In genomic region chr9:83924356-83924755, GRCm38 (mm10) we compare ENCODE assay signal across 8 mouse cellular contexts. TPM values are rescaled to one million over a fixed set of nuclear protein-coding genes. Genes with fewer than 3 reads are reported as not detected.
DNase-seq lines count a peak whose midpoint lies in the region; ATAC-seq and TF ChIP-seq lines count a peak whose summit lies in the region.

No protein-coding gene starts in this region.

- WGBS in heart, embryonic 11.5 days (ENCODE audit: insufficient replicate concordance): 81% methylated on average over 5 of the region's 5 CpGs
- WGBS in hindbrain, embryonic 10.5 days: 91% methylated on average over 5 of the region's 5 CpGs
- WGBS in macrophage (ENCODE audit: missing documents): 94% methylated on average over 5 of the region's 5 CpGs

- no peak for TF ChIP-seq POLR2A in bone marrow macrophage, adult 2 months (IDR thresholded peaks at IDR 0.05; ENCODE audit: borderline replicate concordance, low read depth, low read length)

- no peak overlapping the region for H3K9ac ChIP-seq in heart, embryonic 11.5 days (ENCODE audit: low read depth, low read length)

- no peak for DNase-seq in heart, postnatal 36 days
- no peak for DNase-seq in hindbrain, embryonic 10.5 days (ENCODE audit: low spot score)
- DNase-seq in layer of hippocampus, postnatal 14 days (ENCODE audit: low spot score in 2 of 2): no peak
- DNase-seq in frontal cortex, postnatal 14 days (ENCODE audit: low spot score in 2 of 2): no peak
- DNase-seq in ovary, adult 18-20 months (ENCODE audit: low spot score): no peak

- no peaks in the 10 kb centered on the region for H3K9me3 ChIP-seq in heart, embryonic 11.5 days (replicated peaks; ENCODE audit: control insufficient read depth, low read length)
- H3K9me3 ChIP-seq in hindbrain, embryonic 10.5 days: no peaks in the 10 kb centered on the region

- intact Hi-C loops in heart, postnatal 36 days (cut with DNase I): loop anchor here (5.0 kb wide), 1 partner anchor 92 kb away; the partner anchor contains the start of gene Ttk

- TF ChIP-seq CTCF in bone marrow macrophage, adult 2 months (IDR thresholded peaks at IDR 0.05; ENCODE audit: low read depth, low read length): no peak

- no peaks in the 10 kb centered on the region for H3K4me1 ChIP-seq in heart, embryonic 11.5 days (ENCODE audit: control insufficient read depth, insufficient read depth, low read length)
- peaks cover 6% of the 10 kb centered on the region; the same call in 1 of the 2 replicates for H3K4me1 ChIP-seq in bone marrow macrophage, adult 2 months (ENCODE audit: control insufficient read depth, insufficient read depth, low read length)
- H3K4me1 ChIP-seq in hindbrain, embryonic 10.5 days (replicated peaks): peaks cover 11% of the 10 kb centered on the region

- no peaks in the 10 kb centered on the region for H3K27me3 ChIP-seq in heart, embryonic 11.5 days (ENCODE audit: control insufficient read depth, insufficient read depth, low read length)
- no peaks in the 10 kb centered on the region for H3K27me3 ChIP-seq in hindbrain, embryonic 10.5 days (ENCODE audit: insufficient read depth, poor library complexity, severe bottlenecking)

- peak overlapping the region; percentile 85 for H3K4me2 ChIP-seq in heart, embryonic 11.5 days

- no peak; the same call in 1 of the 2 replicates for ATAC-seq in heart, embryonic 11.5 days (replicated peaks; ENCODE audit: insufficient number of reproducible peaks, low FRiP score, low TSS enrichment)

- no peaks in the 10 kb centered on the region for H3K79me2 ChIP-seq in macrophage (ENCODE audit: inconsistent target)

- peak overlapping the region; percentile 81 for H3K4me3 ChIP-seq in heart, embryonic 11.5 days (ENCODE audit: low read depth, low read length)
- H3K4me3 ChIP-seq in bone marrow macrophage, adult 2 months (ENCODE audit: insufficient read depth, low read length): peak overlapping the region; percentile 85
- peak overlapping the region; percentile 78 for H3K4me3 ChIP-seq in hindbrain, embryonic 10.5 days
- H3K4me3 ChIP-seq in macrophage (ENCODE audit: inconsistent target): peak overlapping the region; percentile 50

- no peaks in the 10 kb centered on the region for H3K36me3 ChIP-seq in heart, embryonic 11.5 days (ENCODE audit: control insufficient read depth, insufficient read depth, low read length)
- no peaks in the 10 kb centered on the region for H3K36me3 ChIP-seq in hindbrain, embryonic 10.5 days
- no peaks in the 10 kb centered on the region for H3K36me3 ChIP-seq in macrophage (ENCODE audit: inconsistent target)

- H3K27ac ChIP-seq in heart, embryonic 11.5 days (ENCODE audit: low read depth, low read length): no peak overlapping the region
- no peak overlapping the region for H3K27ac ChIP-seq in bone marrow macrophage, adult 2 months (ENCODE audit: insufficient read depth, low read depth, low read length)
- H3K27ac ChIP-seq in hindbrain, embryonic 10.5 days: no peak overlapping the region
- no peak overlapping the region for H3K27ac ChIP-seq in macrophage

RNA-seq across cellular contexts. Expression of gene Bckdhb, which starts 0.6 kb away (rescaled TPM):
- 46.2 and 49.9 TPM in 2 replicates for polyA plus RNA-seq in heart, embryonic 11.5 days (2014; fragmentation: Nextera tagmentation; extraction: Ambion mirVana)
- 100 to 1,000 TPM in 1 of 2 experiments, 10 to 100 TPM in 1; 85.1 to 112 TPM for total RNA-seq in heart, postnatal 36 days (2021)
- 9.8 and 16.0 TPM in 2 replicates for polyA plus RNA-seq in bone marrow macrophage, adult 2 months (2012; ENCODE audit: insufficient read depth, insufficient read length, missing spikeins)
- 58.4 and 63.2 TPM in 2 replicates for polyA plus RNA-seq in hindbrain, embryonic 10.5 days (2016; fragmentation: Nextera tagmentation; extraction: Ambion mirVana)
- total RNA-seq in macrophage (2018; cell fraction: chromatin; rRNA removed): 10 to 100 TPM; 23.4 to 88.1 (median 58.0) TPM
- 1 to 10 TPM; 3.4 to 7.7 (median 5.4) TPM for total RNA-seq in macrophage (2018; cell fraction: cytosol; rRNA removed)
- 10 to 100 TPM; 21.3 to 78.0 (median 41.7) TPM for total RNA-seq in macrophage (2018; cell fraction: nucleus; rRNA removed)
- polyA plus RNA-seq in macrophage (2018): 7.1 to 9.8 TPM (median 9.2 TPM) in 3 replicates
- total RNA-seq in layer of hippocampus, postnatal 14 days (2021): 10 to 100 TPM; 33.5 to 38.0 TPM
